Mouse (Mus musculus) bone marrow, adult 2 months (tissue): ENCODE measurements at regions not wholly inside any gene's neighbourhood (a gene's known extent, or its start where the extent isn't known, plus 50 kb on each side); places are given as distances from the start of the nearest gene placed in this dataset.

Experiments
- CTCF ChIP-seq: fragments of 200-500 bp; IDR thresholded peaks from 2 replicates; pipeline ENCODE4 v1.5.1; 2011; ENCODE audit warnings: low read length, control low read depth; ENCODE audit not compliant: control insufficient read depth, insufficient read depth
- POLR2A ChIP-seq: fragments of 200-500 bp; IDR thresholded peaks from 2 replicates; pipeline ENCODE4 v1.6.1; 2011; ENCODE audit warnings: low read depth, mild to moderate bottlenecking, control low read depth, low read length, borderline replicate concordance; ENCODE audit not compliant: control insufficient read depth

DNA sequence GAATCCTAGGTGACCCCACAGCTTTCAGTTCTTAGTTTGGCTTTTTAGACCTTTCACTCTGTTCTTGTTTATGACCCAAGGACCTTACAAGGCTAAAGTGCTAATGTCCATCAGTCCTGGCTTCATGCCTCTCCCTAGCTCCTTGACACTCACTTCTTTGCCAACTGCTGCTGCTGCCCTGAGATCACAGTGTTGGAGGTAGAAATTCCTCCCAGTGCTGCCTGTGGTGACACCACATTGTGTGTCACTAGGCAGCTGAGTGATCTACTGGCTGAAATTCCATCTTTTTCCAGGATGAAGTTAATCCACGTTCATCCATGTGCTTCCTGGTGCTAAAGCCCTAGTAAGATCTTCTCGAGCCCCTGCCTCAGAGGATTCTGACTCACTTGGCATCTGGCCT, 904.3 kb upstream of the Lrrc6 start:
- TF ChIP-seq POLR2A (no peak), CTCF (no peak)
